Mouse (Mus musculus) myocyte (in vitro differentiated cells): ENCODE data around the gene Pdss2. TPM values are rescaled to one million over a fixed set of nuclear protein-coding genes. Genes with fewer than 3 reads are reported as not detected.

ENCODE experiments used
- H3K27me3 ChIP-seq: one replicate; pipeline ENCODE4 v1.6.1; 2011; ENCODE audit not compliant: control insufficient read depth, insufficient read depth, insufficient read length
- H3K36me3 ChIP-seq: one replicate; pipeline ENCODE4 v1.6.1; 2011; ENCODE audit not compliant: control insufficient read depth, insufficient read depth
- H3K4me2 ChIP-seq: one replicate; pipeline ENCODE4 v1.6.1; 2011; ENCODE audit warnings: low read depth, control low read depth
- H3K4me3 ChIP-seq: one replicate; pipeline ENCODE4 v1.5.1; 2011; ENCODE audit warnings: mild to moderate bottlenecking, control low read depth, moderate library complexity
- H3K79me2 ChIP-seq: one replicate; pipeline ENCODE4 v1.6.1; 2011; ENCODE audit not compliant: control insufficient read depth, insufficient read depth
- H3ac ChIP-seq: one replicate; pipeline ENCODE4 v1.6.1; 2011; ENCODE audit not compliant: control insufficient read depth, insufficient read length
- CEBPB ChIP-seq: IDR thresholded peaks from 2 replicates; pipeline ENCODE4 v1.6.1; 2011; ENCODE audit warnings: mild to moderate bottlenecking, moderate library complexity; ENCODE audit not compliant: poor library complexity, insufficient read depth, severe bottlenecking
- E2F4 ChIP-seq: IDR thresholded peaks from one replicate; pipeline ENCODE4 v1.6.1; 2011; ENCODE audit warnings: mild to moderate bottlenecking, control low read depth, moderate library complexity; ENCODE audit not compliant: insufficient read depth
- MAX ChIP-seq: IDR thresholded peaks from one replicate; pipeline ENCODE4 v1.6.1; 2011; ENCODE audit warnings: low read depth, mild to moderate bottlenecking, control low read depth
- MYOD1 ChIP-seq, 3 experiments: IDR thresholded peaks; one replicate each; pipeline ENCODE4 v1.6.1; 2011; ENCODE audit warnings: control low read depth in 2 of 3, low read depth in 2 of 3, mild to moderate bottlenecking in 2 of 3, moderate library complexity in 1 of 3; ENCODE audit not compliant: insufficient read length in 2 of 3, control insufficient read depth in 1 of 3
- MYOG ChIP-seq, 3 experiments: IDR thresholded peaks; one replicate each; pipeline ENCODE4 v1.6.1; 2011; ENCODE audit warnings: control low read depth in 2 of 3, low read depth in 2 of 3, mild to moderate bottlenecking in 2 of 3; ENCODE audit not compliant: insufficient read length in 2 of 3, control insufficient read depth in 1 of 3, insufficient read depth in 1 of 3
- POLR2A ChIP-seq: IDR thresholded peaks from one replicate; pipeline ENCODE4 v1.6.1; 2011; ENCODE audit warnings: low read depth, mild to moderate bottlenecking, control low read depth, moderate library complexity; ENCODE audit not compliant: insufficient read length
- POLR2AphosphoS2 ChIP-seq: IDR thresholded peaks from one replicate; pipeline ENCODE4 v1.6.1; 2011; ENCODE audit warnings: low read depth, control low read depth; ENCODE audit not compliant: insufficient read length
- REST ChIP-seq: IDR thresholded peaks from one replicate; pipeline ENCODE4 v1.6.1; 2011; ENCODE audit warnings: mild to moderate bottlenecking, control low read depth, moderate library complexity; ENCODE audit not compliant: insufficient read depth, insufficient read length
- SRF ChIP-seq: IDR thresholded peaks from one replicate; pipeline ENCODE4 v1.6.1; 2011; ENCODE audit warnings: low read depth; ENCODE audit not compliant: control insufficient read depth, insufficient read length
- TCF12 ChIP-seq: IDR thresholded peaks from one replicate; pipeline ENCODE4 v1.6.1; 2011; ENCODE audit warnings: mild to moderate bottlenecking, control low read depth; ENCODE audit not compliant: poor library complexity, insufficient read depth, severe bottlenecking
- TCF3 ChIP-seq: IDR thresholded peaks from one replicate; pipeline ENCODE4 v1.6.1; 2011; ENCODE audit warnings: low read depth, control low read depth; ENCODE audit not compliant: insufficient read length
- USF1 ChIP-seq: IDR thresholded peaks from one replicate; pipeline ENCODE4 v1.6.1; 2011; ENCODE audit warnings: low read depth, mild to moderate bottlenecking, control low read depth, moderate library complexity
- polyA plus RNA-seq: library from polyadenylated mRNA; unstranded; fragments of >200 nt; fragmentation: generic; extraction: Trizol; gene quantifications from one replicate; pipeline ENCODE4 v1.2.1, GENCODE M21; 2012; ENCODE audit warnings: missing spikeins

Gene Pdss2
- polyA plus RNA-seq, 1 experiment = 8.5 TPM

GRCm38 (mm10) chr10:43294331-43294730, 73.0 kb downstream of the Pdss2 start:
- no peaks in the 10 kb centered on the region for H3K27me3 ChIP-seq
- H3K4me3 ChIP-seq = no peak overlapping the region
- H3K36me3 ChIP-seq = no peaks in the 10 kb centered on the region
- TF ChIP-seq REST (no peak), POLR2A (no peak), SRF (no peak), MAX (no peak), MYOD1 (IDR thresholded peaks at IDR 0.05; ENCODE audit: control insufficient read depth in 1 of 3, insufficient read length in 2 of 3, low read depth in 2 of 3) (no peak), E2F4 (no peak)
- no peaks in the 10 kb centered on the region for H3K79me2 ChIP-seq
- no peak overlapping the region for H3ac ChIP-seq
- no peak overlapping the region for H3K4me2 ChIP-seq

- H3K4me3 ChIP-seq = no peak overlapping the region
- no peak overlapping the region for H3K4me2 ChIP-seq
- no peaks in the 10 kb centered on the region for H3K27me3 ChIP-seq
- no peaks in the 10 kb centered on the region for H3K36me3 ChIP-seq
- no peaks in the 10 kb centered on the region for H3K79me2 ChIP-seq
- H3ac ChIP-seq = no peak overlapping the region
- TF ChIP-seq TCF12 (no peak), MYOD1 (IDR thresholded peaks at IDR 0.05; ENCODE audit: control insufficient read depth in 1 of 3, insufficient read length in 2 of 3, low read depth in 2 of 3) (no peak), MYOG (IDR thresholded peaks at IDR 0.05; ENCODE audit: control insufficient read depth in 1 of 3, insufficient read depth in 1 of 3, insufficient read length in 2 of 3, low read depth in 2 of 3) (no peak), CEBPB (no peak), MAX (no peak), POLR2A (no peak), REST (no peak), USF1 (no peak), POLR2AphosphoS2 (no peak), E2F4 (no peak), TCF3 (no peak), SRF (no peak)
Measured at GRCm38 (mm10) chr10:43308105-43308810, 87.0 kb downstream of the Pdss2 start.

- Histone ChIP-seq H3K4me2 (no peak overlapping the region), H3ac (no peak overlapping the region), H3K27me3 (no peaks in the 10 kb centered on the region), H3K36me3 (no peaks in the 10 kb centered on the region), H3K4me3 (no peak overlapping the region), H3K79me2 (no peaks in the 10 kb centered on the region)
- no peak for TF ChIP-seq MAX
- TF ChIP-seq POLR2AphosphoS2 = no peak
- no peak for TF ChIP-seq TCF12
- no peak for TF ChIP-seq E2F4
- TF ChIP-seq SRF = no peak
- TF ChIP-seq MYOD1 (IDR thresholded peaks at IDR 0.05; ENCODE audit: control insufficient read depth in 1 of 3, insufficient read length in 2 of 3, low read depth in 2 of 3) = no peak
- no peak for TF ChIP-seq MYOG (IDR thresholded peaks at IDR 0.05; ENCODE audit: control insufficient read depth in 1 of 3, insufficient read depth in 1 of 3, insufficient read length in 2 of 3, low read depth in 2 of 3)
- no peak for TF ChIP-seq USF1
- TF ChIP-seq REST = no peak
- TF ChIP-seq POLR2A = no peak
- TF ChIP-seq CEBPB = no peak
- no peak for TF ChIP-seq TCF3
Measured at GRCm38 (mm10) chr10:43310781-43311392, 89.6 kb downstream of the Pdss2 start.

- H3K36me3 ChIP-seq = no peaks in the 10 kb centered on the region
- H3K79me2 ChIP-seq = no peaks in the 10 kb centered on the region
- no peak overlapping the region for H3K4me3 ChIP-seq
- H3K27me3 ChIP-seq = no peaks in the 10 kb centered on the region
- no peak overlapping the region for H3ac ChIP-seq
- no peak overlapping the region for H3K4me2 ChIP-seq
- TF ChIP-seq MYOG (IDR thresholded peaks at IDR 0.05; ENCODE audit: control insufficient read depth in 1 of 3, insufficient read depth in 1 of 3, insufficient read length in 2 of 3, low read depth in 2 of 3) (no peak), MAX (no peak), USF1 (no peak), TCF12 (no peak), REST (no peak), TCF3 (no peak), E2F4 (no peak), MYOD1 (IDR thresholded peaks at IDR 0.05; ENCODE audit: control insufficient read depth in 1 of 3, insufficient read length in 2 of 3, low read depth in 2 of 3) (no peak), POLR2A (no peak), POLR2AphosphoS2 (no peak), CEBPB (no peak), SRF (no peak)
Measured at GRCm38 (mm10) chr10:43312211-43312610, 90.9 kb downstream of the Pdss2 start.
